In genomic region chr5:30665360-30665759, GRCm38 (mm10) we compare ENCODE assay signal across 27 mouse cellular contexts. TPM values are rescaled to one million over a fixed set of nuclear protein-coding genes. Genes with fewer than 3 reads are reported as not detected.
A peak's percentile ranks its signal among the peaks of the same experiment; 100 is the strongest.
DNase-seq lines count a peak whose midpoint lies in the region; ATAC-seq and TF ChIP-seq lines count a peak whose summit lies in the region.
"Had no signal": no experiment of that assay in that cellular context is flagged by ENCODE, and none has a peak within 500 bp of the region (broad histone marks: within the 10 kb centered on the region; RNA-seq: fewer than 3 reads in every experiment).

No protein-coding gene starts in this region.

- H3K9me3 ChIP-seq in heart, postnatal 0 days (replicated peaks; ENCODE audit: control insufficient read depth, low read length), result no peaks in the 10 kb centered on the region
- H3K9me3 ChIP-seq in liver, postnatal 0 days (ENCODE audit: low read length), result no peaks in the 10 kb centered on the region
- H3K9me3 ChIP-seq in liver, embryonic 11.5 days (ENCODE audit: control insufficient read depth, low read length), result no peaks in the 10 kb centered on the region
- H3K9me3 ChIP-seq: embryonic facial prominence, embryonic 13.5 days; embryonic facial prominence, embryonic 15.5 days; forebrain, embryonic 12.5 days had no signal

- no peaks in the 10 kb centered on the region for H3K27me3 ChIP-seq in heart, postnatal 0 days (ENCODE audit: control insufficient read depth, insufficient read depth, low read length)
- H3K27me3 ChIP-seq in liver, postnatal 0 days (ENCODE audit: insufficient read depth, low read length), result no peaks in the 10 kb centered on the region
- no peaks in the 10 kb centered on the region for H3K27me3 ChIP-seq in liver, embryonic 11.5 days (replicated peaks; ENCODE audit: control insufficient read depth, insufficient read depth, low read length)
- H3K27me3 ChIP-seq: CH12.LX; embryonic facial prominence, embryonic 13.5 days; embryonic facial prominence, embryonic 15.5 days; forebrain, embryonic 12.5 days; Patski had no signal

- H3K4me2 ChIP-seq in heart, postnatal 0 days (ENCODE audit: low read depth, low read length), result no peak overlapping the region
- H3K4me2 ChIP-seq in liver, postnatal 0 days (ENCODE audit: low read depth, low read length), result no peak overlapping the region
- no peak overlapping the region for H3K4me2 ChIP-seq in liver, embryonic 11.5 days

- no peak overlapping the region for H3K9ac ChIP-seq in heart, postnatal 0 days (replicated peaks; ENCODE audit: low read depth, low read length)
- no peak overlapping the region for H3K9ac ChIP-seq in liver, postnatal 0 days (replicated peaks)
- no peak overlapping the region for H3K9ac ChIP-seq in liver, embryonic 11.5 days (ENCODE audit: low read depth, low read length)
- H3K9ac ChIP-seq: embryonic facial prominence, embryonic 13.5 days; forebrain, embryonic 12.5 days had no signal

- no peak for TF ChIP-seq EP300 in heart, postnatal 0 days (IDR thresholded peaks at IDR 0.05; ENCODE audit: low read depth)
- no peak for TF ChIP-seq EP300 in liver, postnatal 0 days (IDR thresholded peaks at IDR 0.05; ENCODE audit: low read depth)

- peaks cover 35% of the 10 kb centered on the region for H3K79me2 ChIP-seq in macrophage (ENCODE audit: inconsistent target)

- H3K4me3 ChIP-seq in gastrocnemius, adult 2 months, result no peak overlapping the region
- no peak overlapping the region for H3K4me3 ChIP-seq in heart, postnatal 0 days (ENCODE audit: low read depth, low read length)
- H3K4me3 ChIP-seq in liver, postnatal 0 days (ENCODE audit: low read depth, low read length), result no peak overlapping the region
- H3K4me3 ChIP-seq in liver, embryonic 11.5 days (ENCODE audit: low read depth, low read length), result no peak overlapping the region
- H3K4me3 ChIP-seq in macrophage (ENCODE audit: inconsistent target), result no peak overlapping the region
- H3K4me3 ChIP-seq: forebrain, embryonic 12.5 days had no signal

- H3K36me3 ChIP-seq in heart, postnatal 0 days (replicated peaks; ENCODE audit: control insufficient read depth, insufficient read depth, low read length), result peaks cover 4% of the 10 kb centered on the region; the same call in 1 of the 2 replicates
- H3K36me3 ChIP-seq in liver, postnatal 0 days (replicated peaks; ENCODE audit: insufficient read depth, low read length), result peaks cover 19% of the 10 kb centered on the region
- H3K36me3 ChIP-seq in liver, embryonic 11.5 days (ENCODE audit: control insufficient read depth, insufficient read depth, low read length), result peaks cover 19% of the 10 kb centered on the region
- no peaks in the 10 kb centered on the region for H3K36me3 ChIP-seq in macrophage (ENCODE audit: inconsistent target)
- H3K36me3 ChIP-seq: embryonic facial prominence, embryonic 15.5 days had no signal

- DNase-seq in gastrocnemius, adult 2 months, result no peak
- DNase-seq in gastrocnemius, postnatal 4 days (ENCODE audit: low spot score in 2 of 2), result no peak
- DNase-seq in heart, postnatal 0 days (ENCODE audit: low spot score), result no peak
- DNase-seq in heart, postnatal 14 days, result no peak
- DNase-seq in liver, postnatal 0 days, result no peak
- no peak for DNase-seq in liver, embryonic 11.5 days (ENCODE audit: low spot score)
- DNase-seq in spleen, postnatal 36 days (ENCODE audit: low spot score in 2 of 2), result no peak
- DNase-seq: adrenal gland, adult 8-10 months; adrenal gland, postnatal 14 days; adrenal gland, postnatal 36 days; cerebellum, adult 11-12 months; cerebellum, adult 2 months; cerebellum, adult 9-10 months; cerebellum, postnatal 10 days; cerebellum, postnatal 25 days had no signal

- WGBS in heart, postnatal 0 days, result 89% methylated on average over 9 of the region's 9 CpGs
- 78% methylated on average over 9 of the region's 9 CpGs for WGBS in liver, postnatal 0 days (ENCODE audit: insufficient replicate concordance)
- WGBS in liver, embryonic 11.5 days, result 83% methylated on average over 9 of the region's 9 CpGs
- 94% methylated on average over 8 of the region's 9 CpGs for WGBS in macrophage (ENCODE audit: missing documents)

- no peak for ATAC-seq in heart, postnatal 0 days (ENCODE audit: insufficient read depth, low read depth)
- ATAC-seq in liver, postnatal 0 days, result no peak
- no peak for ATAC-seq in liver, embryonic 11.5 days (replicated peaks; ENCODE audit: low FRiP score)
- ATAC-seq: activated CD4-positive, CD25-positive, alpha-beta regulatory T cell, adult 4 months; CD4-positive, CD25-positive, alpha-beta regulatory T cell, adult 4 months; forebrain, embryonic 14.5 days; forebrain, embryonic 16.5 days; Patski had no signal

- peaks cover 6% of the 10 kb centered on the region for H3K4me1 ChIP-seq in heart, postnatal 0 days (ENCODE audit: control insufficient read depth, insufficient read depth)
- H3K4me1 ChIP-seq in liver, postnatal 0 days (ENCODE audit: insufficient read depth), result peaks cover 22% of the 10 kb centered on the region
- H3K4me1 ChIP-seq in liver, embryonic 11.5 days (replicated peaks; ENCODE audit: control insufficient read depth, insufficient read depth, low read length), result peaks cover 17% of the 10 kb centered on the region

- H3K27ac ChIP-seq in gastrocnemius, adult 2 months, result peak overlapping the region; percentile 98
- H3K27ac ChIP-seq in heart, postnatal 0 days (ENCODE audit: low read depth), result peak overlapping the region; percentile 95
- peak overlapping the region; percentile 91; the same call in 1 of the 2 replicates for H3K27ac ChIP-seq in liver, postnatal 0 days (ENCODE audit: low read depth)
- no peak overlapping the region for H3K27ac ChIP-seq in liver, embryonic 11.5 days (ENCODE audit: low read depth, low read length)
- peak overlapping the region; percentile 90 for H3K27ac ChIP-seq in macrophage
- H3K27ac ChIP-seq: embryonic facial prominence, embryonic 13.5 days; embryonic facial prominence, embryonic 15.5 days; forebrain, embryonic 12.5 days had no signal

- intact Hi-C loops in gastrocnemius, adult 2 months (cut with DNase I), result no loop called here
- intact Hi-C loops in heart, postnatal 14 days (cut with DNase I), result loop anchor here (2.0 kb wide), 1 partner anchor 17 kb away; no protein-coding TSS in a partner anchor

- no peak for TF ChIP-seq CTCF in gastrocnemius, adult 2 months (IDR thresholded peaks at IDR 0.05)
- TF ChIP-seq CTCF in heart, postnatal 0 days (IDR thresholded peaks at IDR 0.05; ENCODE audit: low read depth), result no peak
- TF ChIP-seq CTCF in liver, postnatal 0 days (IDR thresholded peaks at IDR 0.05; ENCODE audit: low read depth), result no peak

RNA-seq across cellular contexts. Expression of gene Cenpa, which starts 1.2 kb away (rescaled TPM):
- total RNA-seq in gastrocnemius, adult 2 months (2021), result 1 to 10 TPM; 1.2 to 3.6 TPM
- 10 to 100 TPM; 28.7 to 39.2 TPM for total RNA-seq in gastrocnemius, postnatal 4 days (2021)
- 87.9 and 158 TPM in 2 replicates for total RNA-seq in heart, postnatal 0 days (2014; rRNA removed; ENCODE audit: low replicate concordance)
- 128 and 158 TPM in 2 replicates for polyA plus RNA-seq in heart, postnatal 0 days (2015; fragmentation: Nextera tagmentation; extraction: Ambion mirVana)
- total RNA-seq in heart, postnatal 14 days (2021), result 10 to 100 TPM; 56.0 to 67.6 TPM
- 135 and 145 TPM in 2 replicates for polyA plus RNA-seq in liver, postnatal 0 days (2015; fragmentation: Nextera tagmentation; extraction: Ambion mirVana)
- polyA plus RNA-seq in liver, embryonic 11.5 days (2014; fragmentation: Nextera tagmentation; extraction: Ambion mirVana), result 326 and 357 TPM in 2 replicates
- total RNA-seq in macrophage (2018; cell fraction: chromatin; rRNA removed), result 100 to 1,000 TPM in 9 of 26 experiments, 10 to 100 TPM in 11, 1 to 10 TPM in 6; 3.6 to 520 (median 18.9) TPM
- total RNA-seq in macrophage (2018; cell fraction: cytosol; rRNA removed), result 100 to 1,000 TPM in 7 of 26 experiments, 10 to 100 TPM in 6, 1 to 10 TPM in 13; 3.0 to 146 (median 43.9) TPM
- 100 to 1,000 TPM in 7 of 26 experiments, 10 to 100 TPM in 8, 1 to 10 TPM in 11; 2.4 to 452 (median 24.4) TPM for total RNA-seq in macrophage (2018; cell fraction: nucleus; rRNA removed)
- polyA plus RNA-seq in macrophage (2018), result 14.0 to 121 TPM (median 41.5 TPM) in 3 replicates

RNA-seq across cellular contexts. Expression of gene Slc35f6, which starts 17.6 kb away (rescaled TPM):
- 10 to 100 TPM; 12.7 to 14.2 TPM for total RNA-seq in gastrocnemius, adult 2 months (2021)
- total RNA-seq in gastrocnemius, postnatal 4 days (2021), result 10 to 100 TPM; 15.6 to 15.9 TPM
- total RNA-seq in heart, postnatal 0 days (2014; rRNA removed; ENCODE audit: low replicate concordance), result 61.3 and 86.8 TPM in 2 replicates
- 30.5 and 31.7 TPM in 2 replicates for polyA plus RNA-seq in heart, postnatal 0 days (2015; fragmentation: Nextera tagmentation; extraction: Ambion mirVana)
- total RNA-seq in heart, postnatal 14 days (2021), result 10 to 100 TPM; 37.4 to 39.9 TPM
- 13.8 and 14.2 TPM in 2 replicates for polyA plus RNA-seq in liver, postnatal 0 days (2015; fragmentation: Nextera tagmentation; extraction: Ambion mirVana)
- polyA plus RNA-seq in liver, embryonic 11.5 days (2014; fragmentation: Nextera tagmentation; extraction: Ambion mirVana), result 17.6 and 18.6 TPM in 2 replicates
- total RNA-seq in macrophage (2018; cell fraction: chromatin; rRNA removed), result 100 to 1,000 TPM in 25 of 26 experiments, 10 to 100 TPM in 1; 89.4 to 417 (median 226) TPM
- total RNA-seq in macrophage (2018; cell fraction: cytosol; rRNA removed), result 100 to 1,000 TPM in 15 of 26 experiments, 10 to 100 TPM in 11; 77.4 to 164 (median 107) TPM
- 100 to 1,000 TPM; 104 to 421 (median 208) TPM for total RNA-seq in macrophage (2018; cell fraction: nucleus; rRNA removed)
- polyA plus RNA-seq in macrophage (2018), result 88.8 to 137 TPM (median 120 TPM) in 3 replicates

RNA-seq across cellular contexts. Expression of gene Dpysl5, which starts 46.0 kb away (rescaled TPM):
- 1 to 10 TPM in 1 of 2 experiments, under 1 TPM in 1; 0.98 to 2.9 TPM for total RNA-seq in gastrocnemius, adult 2 months (2021)
- total RNA-seq in gastrocnemius, postnatal 4 days (2021), result 1 to 10 TPM; 5.6 to 7.4 TPM
- total RNA-seq in heart, postnatal 0 days (2014; rRNA removed; ENCODE audit: low replicate concordance), result 3.7 and 4.7 TPM in 2 replicates
- 0.71 and 0.83 TPM in 2 replicates for polyA plus RNA-seq in heart, postnatal 0 days (2015; fragmentation: Nextera tagmentation; extraction: Ambion mirVana)
- under 1 TPM; 0.46 to 0.79 TPM for total RNA-seq in heart, postnatal 14 days (2021)
- 0.05 TPM in 1 of 2 replicates, not detected in the other for polyA plus RNA-seq in liver, postnatal 0 days (2015; fragmentation: Nextera tagmentation; extraction: Ambion mirVana)
- polyA plus RNA-seq in liver, embryonic 11.5 days (2014; fragmentation: Nextera tagmentation; extraction: Ambion mirVana), result 1.3 and 1.6 TPM in 2 replicates
- total RNA-seq in macrophage (2018; cell fraction: chromatin; rRNA removed), result not detected
- not detected for total RNA-seq in macrophage (2018; cell fraction: cytosol; rRNA removed)
- total RNA-seq in macrophage (2018; cell fraction: nucleus; rRNA removed), result not detected
- polyA plus RNA-seq in macrophage (2018), result not detected in 3 replicates
- polyA plus RNA-seq: activated CD4-positive, CD25-positive, alpha-beta regulatory T cell, adult 4 months; CD4-positive, CD25-positive, alpha-beta regulatory T cell, adult 4 months; erythroblast, embryonic 14.5 days; G1E had no signal

Comparison
In these comparisons a context has a peak if more than half of its experiments do, and no peak if none do; other contexts are left out.
1. RNA of gene Cenpa, which starts 1.2 kb away (total RNA-seq): 87.9 to 158 TPM in heart, postnatal 0 days, 56.0 to 67.6 TPM in heart, postnatal 14 days and 28.7 to 39.2 TPM in gastrocnemius, postnatal 4 days; 1.2 to 3.6 TPM in gastrocnemius, adult 2 months; every median in the first group is over 4 times any median in the second.